Mouse (Mus musculus) splenic B cell, adult 2 months (primary cell): ENCODE results near the gene H2-DMb2.

Experiments
- DNase-seq: peaks from one replicate; pipeline ENCODE4 v3.0.0-alpha.2; 2011; ENCODE audit warnings: low read depth, low spot score
- H3K27me3 ChIP-seq: 2 replicates; pipeline ENCODE4 v1.6.1; 2012; ENCODE audit warnings: mild to moderate bottlenecking, low read length, moderate library complexity, mixed read lengths; ENCODE audit not compliant: control insufficient read depth, poor library complexity, insufficient read depth, severe bottlenecking
- H3K36me3 ChIP-seq: 2 replicates; pipeline ENCODE4 v1.6.1; 2012; ENCODE audit warnings: mild to moderate bottlenecking, low read length, moderate library complexity, mixed read lengths; ENCODE audit not compliant: control insufficient read depth, poor library complexity, insufficient read depth, severe bottlenecking

H2-DMb2 gene

GRCm38 (mm10) chr17:34174075-34174474, 31.0 kb downstream of the H2-DMb2 start:
- Histone ChIP-seq H3K36me3 (no peaks in the 10 kb centered on the region), H3K27me3 (no peaks in the 10 kb centered on the region)
- DNase-seq: peak; percentile 81

- H3K36me3 ChIP-seq: peaks cover 3% of the 10 kb centered on the region
- H3K27me3 ChIP-seq: no peaks in the 10 kb centered on the region
- DNase-seq: peak; percentile 69
These were observed 34.1 kb downstream of the H2-DMb2 start for GRCm38 (mm10) chr17:34177179-34177578.

DNA sequence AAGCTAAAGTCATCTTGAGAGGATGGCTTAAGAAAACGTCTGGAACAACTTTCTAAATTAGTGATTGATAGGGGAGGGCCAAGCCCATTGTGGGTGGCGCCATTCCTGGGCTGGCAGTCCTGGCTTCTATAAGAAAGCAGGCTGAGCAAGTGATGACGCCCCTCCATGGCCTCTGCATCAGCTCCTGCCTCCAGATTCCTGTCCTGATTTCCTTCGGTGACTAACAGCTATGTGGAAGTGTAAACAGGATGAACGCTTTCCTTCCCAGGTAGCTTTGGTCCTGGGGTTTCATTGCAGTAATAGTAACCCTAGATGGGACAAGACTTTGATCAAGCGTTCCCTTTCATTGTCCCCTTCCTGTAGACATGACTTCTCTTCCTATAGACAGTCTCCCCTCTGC, 35.9 kb downstream of the H2-DMb2 start:
- peaks cover 16% of the 10 kb centered on the region for H3K36me3 ChIP-seq
- no peak for DNase-seq
- H3K27me3 ChIP-seq: no peaks in the 10 kb centered on the region

DNA sequence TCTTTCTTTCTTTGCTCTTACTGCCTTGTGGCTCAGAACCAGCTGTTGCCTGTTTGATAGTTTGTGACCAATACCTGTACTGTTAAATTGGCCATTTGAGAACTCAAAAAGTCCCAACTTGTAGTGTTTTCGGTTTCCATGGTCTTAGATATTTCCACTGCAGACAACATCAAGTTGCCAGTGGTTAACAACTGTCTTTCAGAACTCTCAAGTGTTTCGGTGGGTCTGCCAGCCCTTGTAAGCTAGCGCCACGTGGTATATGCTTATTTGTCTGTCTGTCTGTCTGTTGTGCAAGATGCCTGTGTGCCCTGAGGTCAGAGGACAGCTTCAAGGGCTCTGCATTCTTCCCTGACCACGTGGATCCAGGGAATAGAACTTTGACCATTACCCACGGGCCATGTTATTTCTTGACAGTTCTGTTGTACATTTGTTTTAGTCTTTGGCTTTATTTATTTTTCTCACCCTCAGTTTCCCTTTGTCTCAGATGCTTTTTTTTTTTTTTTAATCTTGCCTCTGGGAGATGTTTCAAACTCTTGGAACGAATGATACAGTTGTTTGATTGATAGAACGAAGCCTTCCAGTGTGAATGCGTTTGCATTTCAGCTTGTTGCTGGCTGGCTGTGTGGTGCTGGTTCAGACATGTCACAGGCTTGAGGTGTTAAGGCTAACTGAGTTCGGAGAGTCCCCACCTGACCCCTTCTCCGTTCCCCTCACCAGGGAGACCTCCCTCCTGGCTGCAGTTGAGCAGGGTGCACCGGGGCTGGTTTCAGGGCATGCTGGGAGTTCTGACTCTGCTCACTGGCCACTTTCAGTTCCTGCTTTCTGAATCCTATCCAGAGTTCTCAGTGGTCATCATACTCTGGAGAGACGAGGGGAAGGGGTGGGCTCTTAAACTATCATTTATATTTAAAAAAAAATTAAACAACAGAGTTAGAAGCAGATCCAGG, 37.1 kb downstream of the H2-DMb2 start:
- no peaks in the 10 kb centered on the region for H3K27me3 ChIP-seq

DNA sequence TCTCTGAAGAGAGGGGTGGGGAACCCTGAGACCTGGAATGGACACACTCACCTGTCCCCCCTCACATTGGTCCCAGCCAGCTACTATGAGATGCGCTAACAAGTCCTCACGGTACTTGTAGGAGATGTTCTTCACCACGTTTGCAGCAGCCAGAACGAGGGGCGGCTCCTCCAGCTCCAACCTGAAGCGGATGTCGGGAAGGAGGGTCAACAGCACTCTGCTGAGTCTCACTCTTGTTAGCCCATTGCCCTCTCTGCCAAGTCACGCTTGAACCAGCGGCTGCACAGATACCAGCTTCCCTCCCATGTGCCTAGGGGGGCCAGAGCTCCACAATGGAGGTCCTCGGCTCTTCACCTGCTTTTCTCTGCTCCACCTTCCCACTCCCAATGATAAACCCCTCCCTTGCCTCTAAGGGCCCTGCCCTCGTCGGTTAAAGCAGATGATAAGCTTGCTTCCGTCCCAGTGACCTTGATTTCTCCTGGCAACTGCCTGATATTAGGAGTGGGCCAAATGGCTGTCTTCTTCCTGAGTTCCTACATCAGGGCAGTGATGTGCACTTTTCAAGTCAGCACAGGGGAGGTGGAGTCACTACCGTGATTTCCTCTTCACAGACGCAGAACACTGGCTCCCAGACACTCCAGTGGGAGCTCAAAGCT, 40.6 kb downstream of the H2-DMb2 start:
- Histone ChIP-seq H3K36me3 (peaks cover 16% of the 10 kb centered on the region), H3K27me3 (no peaks in the 10 kb centered on the region)
- DNase-seq: no peak

More for the DNA sequence above, 37.1 kb downstream of the H2-DMb2 start:
- H3K36me3 ChIP-seq: peaks cover 16% of the 10 kb centered on the region
- peak; percentile 62 for DNase-seq

DNA sequence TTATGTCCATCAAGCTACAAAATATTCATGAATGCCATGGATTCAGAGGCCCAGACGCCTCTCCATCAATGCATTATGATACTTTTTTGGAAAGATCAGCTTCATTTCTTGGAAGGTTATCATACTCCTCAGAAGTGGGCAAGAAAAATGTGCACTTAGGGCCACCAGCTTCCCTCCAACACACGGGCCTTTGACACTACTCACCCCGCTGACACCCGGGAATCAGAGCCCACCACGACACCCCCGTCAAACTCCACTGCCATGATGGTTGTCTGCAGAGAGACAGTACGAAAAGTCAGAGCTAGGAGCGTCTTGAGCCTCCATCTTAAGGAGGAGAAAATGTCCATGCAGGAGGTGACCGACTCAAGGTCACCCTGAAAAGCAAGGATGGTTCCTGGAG, 42.4 kb downstream of the H2-DMb2 start:
- DNase-seq: no peak
- peaks cover 23% of the 10 kb centered on the region for H3K36me3 ChIP-seq
- no peaks in the 10 kb centered on the region for H3K27me3 ChIP-seq

DNA sequence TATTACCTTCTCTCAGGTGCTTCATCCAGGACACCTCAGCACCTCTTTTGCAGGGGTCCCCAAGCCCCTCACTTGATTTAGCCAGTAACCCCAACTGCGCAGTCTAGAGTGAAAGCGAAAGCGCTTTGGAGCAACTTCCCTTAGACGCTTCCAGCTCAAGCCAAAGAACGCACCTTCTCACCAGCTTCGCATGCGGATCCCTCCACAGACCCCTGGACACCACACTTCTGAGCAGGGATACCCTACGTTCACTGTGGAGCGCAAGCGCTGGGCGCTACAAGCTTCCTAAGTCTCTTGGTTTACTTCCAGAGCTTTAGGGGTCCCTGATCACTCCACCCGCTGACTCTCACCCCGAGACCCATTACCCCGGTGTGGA, 43.8 kb downstream of the H2-DMb2 start:
- DNase-seq: no peak
- no peaks in the 10 kb centered on the region for H3K27me3 ChIP-seq
- H3K36me3 ChIP-seq: peaks cover 31% of the 10 kb centered on the region

DNA sequence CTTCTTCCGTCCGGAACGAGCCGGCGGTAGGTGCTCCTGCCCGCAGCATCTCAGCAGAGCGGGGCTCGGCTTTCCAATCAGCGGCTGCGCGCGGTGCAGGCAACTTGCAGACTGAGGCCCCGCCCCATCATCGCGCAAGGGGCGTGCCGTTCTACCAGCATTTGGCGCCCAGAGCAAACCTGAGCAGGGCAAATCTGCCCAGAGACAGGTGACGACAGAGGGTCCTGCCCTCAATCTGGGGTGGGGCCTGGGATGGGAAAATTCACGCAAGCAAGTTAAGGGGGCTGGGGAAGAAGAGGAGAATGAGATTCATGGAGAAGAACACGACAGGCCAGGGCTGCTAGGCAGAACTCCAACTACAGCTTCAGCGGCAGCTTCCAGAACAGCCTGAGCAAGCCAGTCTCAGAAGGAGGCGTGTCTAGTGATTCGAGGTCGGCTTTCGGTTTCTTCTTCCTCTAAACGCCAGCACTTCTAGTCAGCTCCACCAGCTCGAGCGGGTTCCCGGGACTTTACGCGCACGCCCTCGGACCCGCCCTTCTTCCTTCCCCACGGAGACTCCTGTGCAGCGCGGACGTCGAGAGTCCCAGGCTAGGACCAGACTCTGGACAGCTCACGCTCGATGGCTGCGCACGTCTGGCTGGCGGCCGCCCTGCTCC, 44.3 kb downstream of the H2-DMb2 start, which contains the start of the genes Tap1 and Psmb9:
TSS of gene Tap1 (plus strand) at position 293 of the 656 bp plus-strand sequence.
TSS of gene Psmb9 (minus strand) at position 504 of the 656 bp plus-strand sequence.
- DNase-seq: peak; percentile 99

DNA sequence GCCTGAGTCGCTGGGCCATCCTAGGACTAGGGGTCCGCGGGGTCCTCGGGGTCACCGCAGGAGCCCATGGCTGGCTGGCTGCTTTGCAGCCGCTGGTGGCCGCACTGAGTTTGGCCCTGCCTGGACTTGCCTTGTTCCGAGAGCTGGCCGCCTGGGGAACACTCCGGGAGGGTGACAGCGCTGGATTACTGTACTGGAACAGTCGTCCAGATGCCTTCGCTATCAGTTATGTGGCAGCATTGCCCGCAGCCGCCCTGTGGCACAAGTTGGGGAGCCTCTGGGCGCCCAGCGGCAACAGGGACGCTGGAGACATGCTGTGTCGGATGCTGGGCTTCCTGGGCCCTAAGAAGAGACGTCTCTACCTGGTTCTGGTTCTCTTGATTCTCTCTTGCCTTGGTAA, 44.9 kb downstream of the H2-DMb2 start:
- no peak for DNase-seq
- peaks cover 28% of the 10 kb centered on the region for H3K36me3 ChIP-seq

More for the DNA sequence above, 44.3 kb downstream of the H2-DMb2 start, which contains the start of the genes Tap1 and Psmb9:
- H3K27me3 ChIP-seq: no peaks in the 10 kb centered on the region
- peaks cover 28% of the 10 kb centered on the region for H3K36me3 ChIP-seq

DNA sequence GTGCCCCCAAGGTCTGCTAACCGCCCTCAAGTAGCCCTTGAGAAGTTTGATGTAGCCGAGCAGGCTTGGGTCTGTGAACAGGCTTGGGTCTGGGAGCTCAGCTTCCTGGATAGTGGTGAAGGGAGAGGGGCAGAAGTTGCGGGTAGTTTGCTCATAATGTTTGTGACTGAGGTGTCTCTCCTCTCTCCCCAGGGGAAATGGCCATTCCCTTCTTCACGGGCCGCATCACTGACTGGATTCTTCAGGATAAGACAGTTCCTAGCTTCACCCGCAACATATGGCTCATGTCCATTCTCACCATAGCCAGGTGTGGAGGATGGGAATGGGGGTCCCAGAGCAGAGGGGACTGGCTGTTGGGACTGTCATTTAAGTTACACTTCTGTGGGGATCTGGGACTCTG, 45.9 kb downstream of the H2-DMb2 start:
- Histone ChIP-seq H3K36me3 (peaks cover 26% of the 10 kb centered on the region), H3K27me3 (no peaks in the 10 kb centered on the region)
- no peak for DNase-seq

More for the DNA sequence above, 44.9 kb downstream of the H2-DMb2 start:
- no peaks in the 10 kb centered on the region for H3K27me3 ChIP-seq

GRCm38 (mm10) chr17:34192852-34193251, 49.7 kb downstream of the H2-DMb2 start:
- DNase-seq: no peak

GRCm38 (mm10) chr17:34193468-34193867, 50.4 kb downstream of the H2-DMb2 start:
- Histone ChIP-seq H3K36me3 (peaks cover 30% of the 10 kb centered on the region), H3K27me3 (no peaks in the 10 kb centered on the region)
- DNase-seq: no peak

More at GRCm38 (mm10) chr17:34192852-34193251, 49.7 kb downstream of the H2-DMb2 start:
- no peaks in the 10 kb centered on the region for H3K27me3 ChIP-seq
- H3K36me3 ChIP-seq: peaks cover 30% of the 10 kb centered on the region

DNA sequence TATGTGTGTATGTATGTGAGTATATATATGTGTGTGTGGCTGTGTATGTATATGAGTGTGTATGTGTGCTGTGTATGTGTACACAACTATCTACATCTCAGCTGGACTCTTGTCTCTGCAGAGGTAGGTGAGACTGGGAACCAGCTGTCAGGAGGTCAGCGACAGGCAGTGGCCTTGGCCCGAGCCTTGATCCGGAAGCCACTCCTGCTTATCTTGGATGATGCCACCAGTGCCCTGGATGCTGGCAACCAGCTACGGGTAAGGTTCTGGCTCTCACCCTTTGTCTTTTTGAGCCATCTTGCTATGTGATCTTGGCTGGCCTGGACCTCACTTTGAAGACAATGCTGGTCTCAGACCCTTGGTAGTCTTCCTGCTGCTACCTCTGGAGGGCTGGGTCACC, 51.6 kb downstream of the H2-DMb2 start:
- H3K27me3 ChIP-seq: no peaks in the 10 kb centered on the region
- peaks cover 28% of the 10 kb centered on the region for H3K36me3 ChIP-seq
- no peak for DNase-seq

DNA sequence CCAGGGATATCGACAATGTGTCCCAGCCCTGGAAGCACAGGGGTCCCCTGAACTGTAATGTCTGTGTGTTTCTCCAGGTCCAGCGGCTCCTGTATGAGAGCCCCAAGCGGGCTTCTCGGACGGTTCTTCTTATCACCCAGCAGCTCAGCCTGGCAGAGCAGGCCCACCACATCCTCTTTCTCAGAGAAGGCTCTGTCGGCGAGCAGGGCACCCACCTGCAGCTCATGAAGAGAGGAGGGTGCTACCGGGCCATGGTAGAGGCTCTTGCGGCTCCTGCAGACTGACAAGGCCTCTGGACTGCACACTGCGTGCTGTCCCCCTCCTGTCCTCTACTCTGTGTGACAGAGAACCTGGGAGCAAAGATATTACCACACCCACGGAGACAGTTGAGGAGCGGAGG, 53.4 kb downstream of the H2-DMb2 start:
- DNase-seq: peak; percentile 83
- H3K27me3 ChIP-seq: no peaks in the 10 kb centered on the region
- peaks cover 27% of the 10 kb centered on the region for H3K36me3 ChIP-seq
